Mouse (Mus musculus): ENCODE measurements at regions not wholly inside any gene's neighbourhood (a gene's known extent, or its start where the extent isn't known, plus 50 kb on each side); places are given as distances from the start of the nearest gene placed in this dataset.

GRCm38 (mm10) chr7:136151301-136151930, 435.3 kb upstream of the Mki67 start:
- no peaks in the 10 kb centered on the region for H3K36me3 ChIP-seq (ENCODE audit: control insufficient read depth in 1 of 2, insufficient read depth in 2 of 2, low read length in 2 of 2)
- no peak overlapping the region for H3K9ac ChIP-seq (ENCODE audit: control insufficient read depth, low read depth, low read length, poor library complexity, severe bottlenecking)
- no peak overlapping the region for H3K27ac ChIP-seq (ENCODE audit: control insufficient read depth, low read depth, low read length)
- H3K79me2 ChIP-seq (ENCODE audit: control insufficient read depth, insufficient read depth, low read length, poor library complexity) = no peaks in the 10 kb centered on the region
- no peaks in the 10 kb centered on the region for H3K9me3 ChIP-seq (replicated peaks; ENCODE audit: insufficient read depth, low read length)
- no peak overlapping the region for H3K4me3 ChIP-seq (ENCODE audit: control insufficient read depth in 1 of 2, insufficient read depth in 1 of 2, low read depth in 2 of 2, low read length in 2 of 2)
- no peak for DNase-seq (ENCODE audit: low read depth, low spot score)
- TF ChIP-seq POLR2AphosphoS5 (IDR thresholded peaks at IDR 0.05; ENCODE audit: borderline replicate concordance, low read depth, low read length) = no peak
- TF ChIP-seq ELF1 (IDR thresholded peaks at IDR 0.05; ENCODE audit: low read depth, low read length) = no peak
- TF ChIP-seq CHD1 (IDR thresholded peaks at IDR 0.05; ENCODE audit: low read depth, low read length) = no peak
- TF ChIP-seq MXI1 (IDR thresholded peaks at IDR 0.05; ENCODE audit: low read depth, low read length) = no peak
- no peak for TF ChIP-seq UBTF (IDR thresholded peaks at IDR 0.05; ENCODE audit: borderline replicate concordance, insufficient read depth, low read depth, low read length)
- TF ChIP-seq EP300 (IDR thresholded peaks at IDR 0.05; ENCODE audit: low read depth in 1 of 2, low read length in 2 of 2) = no peak
- TF ChIP-seq CTCF (IDR thresholded peaks at IDR 0.05 in 2 of 3, conservative IDR thresholded peaks at IDR 0.05 in 1 of 3; ENCODE audit: control insufficient read depth in 1 of 3, insufficient read depth in 1 of 3, low read depth in 2 of 3, low read length in 3 of 3, poor library complexity in 1 of 3, severe bottlenecking in 1 of 3) = no peak
- no peak for TF ChIP-seq GABPA (IDR thresholded peaks at IDR 0.05; ENCODE audit: low read depth, low read length)
- no peak for TF ChIP-seq KAT2A (conservative IDR thresholded peaks at IDR 0.05; ENCODE audit: low read depth, low read length)
- no peak for TF ChIP-seq GATA1 (IDR thresholded peaks at IDR 0.05; ENCODE audit: low read depth, low read length)
- TF ChIP-seq MAX (IDR thresholded peaks at IDR 0.05; ENCODE audit: low read length) = no peak
- no peaks in the 10 kb centered on the region for H3K4me1 ChIP-seq (ENCODE audit: control insufficient read depth in 1 of 2, insufficient read depth in 2 of 2, low read length in 2 of 2)
- H3K27me3 ChIP-seq (ENCODE audit: control insufficient read depth in 1 of 2, insufficient read depth in 2 of 2, low read length in 2 of 2) = no peaks in the 10 kb centered on the region

GRCm38 (mm10) chr7:136152470-136152869, 436.3 kb upstream of the Mki67 start:
- Histone ChIP-seq H3K9me3 (replicated peaks; ENCODE audit: insufficient read depth, low read length) (no peaks in the 10 kb centered on the region), H3K4me3 (ENCODE audit: control insufficient read depth in 1 of 2, insufficient read depth in 1 of 2, low read depth in 2 of 2, low read length in 2 of 2) (no peak overlapping the region), H3K79me2 (ENCODE audit: control insufficient read depth, insufficient read depth, low read length, poor library complexity) (no peaks in the 10 kb centered on the region), H3K36me3 (ENCODE audit: control insufficient read depth in 1 of 2, insufficient read depth in 2 of 2, low read length in 2 of 2) (no peaks in the 10 kb centered on the region), H3K4me1 (ENCODE audit: control insufficient read depth in 1 of 2, insufficient read depth in 2 of 2, low read length in 2 of 2) (no peaks in the 10 kb centered on the region), H3K9ac (ENCODE audit: control insufficient read depth, low read depth, low read length, poor library complexity, severe bottlenecking) (no peak overlapping the region), H3K27ac (ENCODE audit: control insufficient read depth, low read depth, low read length) (no peak overlapping the region), H3K27me3 (ENCODE audit: control insufficient read depth in 1 of 2, insufficient read depth in 2 of 2, low read length in 2 of 2) (no peaks in the 10 kb centered on the region)
- TF ChIP-seq CTCF (IDR thresholded peaks at IDR 0.05 in 2 of 3, conservative IDR thresholded peaks at IDR 0.05 in 1 of 3; ENCODE audit: control insufficient read depth in 1 of 3, insufficient read depth in 1 of 3, low read depth in 2 of 3, low read length in 3 of 3, poor library complexity in 1 of 3, severe bottlenecking in 1 of 3) (peak in 2 of 3 experiments; percentile 12 to 21; a peak in 3 of 6 replicates), MAX (IDR thresholded peaks at IDR 0.05; ENCODE audit: low read length) (no peak), GATA1 (IDR thresholded peaks at IDR 0.05; ENCODE audit: low read depth, low read length) (no peak), ELF1 (IDR thresholded peaks at IDR 0.05; ENCODE audit: low read depth, low read length) (no peak), TAL1 (IDR thresholded peaks at IDR 0.05; ENCODE audit: low read length) (no peak), HCFC1 (IDR thresholded peaks at IDR 0.05; ENCODE audit: low read depth, low read length) (no peak), GABPA (IDR thresholded peaks at IDR 0.05; ENCODE audit: low read depth, low read length) (no peak), MAFK (IDR thresholded peaks at IDR 0.05; ENCODE audit: borderline replicate concordance, low read depth, low read length) (no peak), BHLHE40 (IDR thresholded peaks at IDR 0.05; ENCODE audit: borderline replicate concordance, low read depth, low read length) (no peak)
- peak; percentile 5 for DNase-seq (ENCODE audit: low read depth, low spot score)

Measured in MEL (cell line).